Mouse (Mus musculus) liver, embryonic 16.5 days (tissue): ENCODE results near the gene C2cd5. TPM values are rescaled to one million over a fixed set of nuclear protein-coding genes. Genes with fewer than 3 reads are reported as not detected.

Source experiments
- ATAC-seq: fragments of 200-750 bp; cut with Nextera tagmentation; 2 replicates; pipeline ENCODE4 v1.8.0; 2017; ENCODE audit warnings: low read depth, mild to moderate bottlenecking, moderate number of reproducible peaks, moderate library complexity
- H3K27ac ChIP-seq: fragments of 300-500 bp; sonication (generic); 2 replicates; pipeline ENCODE4 v1.5.1; 2014; ENCODE audit warnings: mild to moderate bottlenecking, low read length
- H3K27me3 ChIP-seq: fragments of 300-500 bp; sonication (generic); 2 replicates; pipeline ENCODE4 v1.6.1; 2014; ENCODE audit warnings: low read depth, low read length, mixed read lengths; ENCODE audit not compliant: control insufficient read depth, insufficient read depth
- H3K36me3 ChIP-seq: fragments of 300-500 bp; sonication (generic); 2 replicates; pipeline ENCODE4 v1.6.1; 2014; ENCODE audit warnings: mild to moderate bottlenecking; ENCODE audit not compliant: control insufficient read depth, insufficient read depth
- H3K4me1 ChIP-seq: fragments of 300-500 bp; sonication (generic); 2 replicates; pipeline ENCODE4 v1.6.1; 2014; ENCODE audit warnings: low read depth, low read length, mixed read lengths; ENCODE audit not compliant: control insufficient read depth
- H3K4me2 ChIP-seq: fragments of 300-500 bp; sonication (generic); 2 replicates; pipeline ENCODE4 v1.6.1; 2014; ENCODE audit warnings: low read depth, low read length, mixed read lengths
- H3K4me3 ChIP-seq: fragments of 300-500 bp; sonication (generic); 2 replicates; pipeline ENCODE4 v1.5.1; 2014; ENCODE audit warnings: low read depth, mild to moderate bottlenecking, low read length
- H3K9ac ChIP-seq: fragments of 300-500 bp; sonication (generic); 2 replicates; pipeline ENCODE4 v1.6.1; 2014; ENCODE audit warnings: low read depth, low read length
- H3K9me3 ChIP-seq: fragments of 300-500 bp; sonication (generic); replicated peaks from 2 replicates; pipeline ENCODE4 v1.6.1; 2016; ENCODE audit warnings: low read length; ENCODE audit not compliant: control insufficient read depth
- WGBS: fragments of 180-500 bp; shearing (Covaris S2); extraction: QIAGEN DNeasy Blood & Tissue Kit; methylation state at CpG from one replicate; pipeline ENCODE4 v1.1.7; 2014; ENCODE audit not compliant: insufficient replicate concordance; 5-methylcytosine and 5-hydroxymethylcytosine counted together
- polyA plus RNA-seq: library from polyadenylated mRNA; unstranded; fragments of >200 nt; fragmentation: Nextera tagmentation; extraction: Ambion mirVana; gene quantifications from 2 replicates; pipeline ENCODE4 v1.2.1, GENCODE M21; 2015

C2cd5 gene
- polyA plus RNA-seq, 1 experiment from 2014 or later, result 18.5 TPM

- Histone ChIP-seq H3K27ac (no peak overlapping the region), H3K4me2 (no peak overlapping the region), H3K4me1 (no peaks in the 10 kb centered on the region), H3K9ac (no peak overlapping the region), H3K9me3 (no peaks in the 10 kb centered on the region), H3K27me3 (no peaks in the 10 kb centered on the region), H3K4me3 (no peak overlapping the region), H3K36me3 (peaks cover 22% of the 10 kb centered on the region)
- no peak for ATAC-seq
- WGBS, result 87% methylated on average over 5 of the region's 5 CpGs
Measured at GRCm38 (mm10) chr6:143030521-143030920, 69.4 kb downstream of the C2cd5 start.

DNA sequence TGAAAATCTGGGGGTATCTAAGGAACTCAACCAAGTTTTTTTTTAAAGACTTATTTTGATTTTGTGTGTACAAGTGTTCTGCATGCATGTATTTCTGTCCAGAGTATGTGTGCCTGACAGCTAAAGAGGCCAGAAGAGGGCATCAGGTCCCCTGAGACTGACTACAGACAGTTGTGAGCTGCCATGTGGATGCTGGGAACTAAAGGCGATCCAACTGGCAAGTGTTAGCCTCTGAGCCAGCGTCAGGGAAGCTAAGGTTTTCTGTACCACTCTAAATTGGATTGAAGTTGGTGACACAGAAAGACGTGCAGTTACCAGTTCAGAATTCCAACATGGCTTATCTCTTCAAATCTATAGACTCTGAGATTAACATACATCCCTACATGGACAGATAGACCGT is 72.0 kb downstream of the C2cd5 start:
- WGBS, result 82% methylated on average over 4 of the region's 4 CpGs
- Histone ChIP-seq H3K36me3 (peaks cover 15% of the 10 kb centered on the region), H3K27ac (no peak overlapping the region), H3K9me3 (no peaks in the 10 kb centered on the region), H3K9ac (no peak overlapping the region), H3K4me2 (no peak overlapping the region), H3K4me1 (no peaks in the 10 kb centered on the region), H3K4me3 (no peak overlapping the region), H3K27me3 (no peaks in the 10 kb centered on the region)
- no peak for ATAC-seq

DNA sequence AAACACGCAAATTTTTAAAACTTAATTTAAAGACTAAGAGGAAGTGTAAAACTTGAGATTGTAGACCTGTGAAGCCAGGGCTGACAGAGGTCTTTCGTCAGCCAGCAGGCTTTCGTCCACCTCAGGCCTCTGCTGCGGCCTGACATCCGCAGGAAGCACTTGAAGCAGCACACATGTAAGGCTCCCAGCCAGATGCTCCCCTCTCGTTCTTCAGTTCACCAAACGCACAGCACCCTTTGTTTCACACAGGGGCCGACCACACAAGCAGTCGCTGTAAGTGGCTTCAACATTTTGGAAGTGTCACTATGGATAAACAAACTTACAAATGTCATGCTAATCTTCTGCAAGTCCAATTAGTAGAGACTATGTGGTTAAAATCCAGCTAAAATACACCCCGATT is 72.5 kb downstream of the C2cd5 start:
- no peak overlapping the region for H3K27ac ChIP-seq
- no peaks in the 10 kb centered on the region for H3K4me1 ChIP-seq
- no peaks in the 10 kb centered on the region for H3K9me3 ChIP-seq
- no peaks in the 10 kb centered on the region for H3K27me3 ChIP-seq
- H3K4me2 ChIP-seq, result no peak overlapping the region
- H3K36me3 ChIP-seq, result peaks cover 15% of the 10 kb centered on the region
- H3K9ac ChIP-seq, result no peak overlapping the region
- 85% methylated on average over 10 of the region's 10 CpGs for WGBS
- no peak overlapping the region for H3K4me3 ChIP-seq
- ATAC-seq, result no peak

- ATAC-seq, result no peak
- Histone ChIP-seq H3K4me2 (no peak overlapping the region), H3K27ac (no peak overlapping the region), H3K36me3 (peaks cover 3% of the 10 kb centered on the region), H3K27me3 (no peaks in the 10 kb centered on the region), H3K9me3 (no peaks in the 10 kb centered on the region), H3K4me1 (no peaks in the 10 kb centered on the region), H3K9ac (no peak overlapping the region), H3K4me3 (no peak overlapping the region)
- 85% methylated on average over 6 of the region's 6 CpGs for WGBS
Measured at GRCm38 (mm10) chr6:143023691-143024090, 76.2 kb downstream of the C2cd5 start.

GRCm38 (mm10) chr6:143021756-143022155 is 78.2 kb downstream of the C2cd5 start:
- Histone ChIP-seq H3K9ac (no peak overlapping the region), H3K27me3 (no peaks in the 10 kb centered on the region), H3K4me1 (no peaks in the 10 kb centered on the region), H3K4me3 (no peak overlapping the region), H3K4me2 (no peak overlapping the region), H3K9me3 (no peaks in the 10 kb centered on the region), H3K36me3 (peaks cover 3% of the 10 kb centered on the region; the same call in 1 of the 2 replicates), H3K27ac (no peak overlapping the region)
- ATAC-seq, result no peak
- WGBS, result 68% methylated on average over 8 of the region's 8 CpGs

- no peaks in the 10 kb centered on the region for H3K4me1 ChIP-seq
- no peak overlapping the region for H3K9ac ChIP-seq
- WGBS, result 56% methylated on average over 5 of the region's 5 CpGs
- no peak overlapping the region for H3K4me3 ChIP-seq
- no peaks in the 10 kb centered on the region for H3K27me3 ChIP-seq
- H3K9me3 ChIP-seq, result no peaks in the 10 kb centered on the region
- peaks cover 5% of the 10 kb centered on the region; the same call in 1 of the 2 replicates for H3K36me3 ChIP-seq
- ATAC-seq, result peak; percentile 48; the same call in 1 of the 2 replicates
- H3K27ac ChIP-seq, result no peak overlapping the region
- H3K4me2 ChIP-seq, result no peak overlapping the region
Measured at GRCm38 (mm10) chr6:143020647-143021046, 79.3 kb downstream of the C2cd5 start.

DNA sequence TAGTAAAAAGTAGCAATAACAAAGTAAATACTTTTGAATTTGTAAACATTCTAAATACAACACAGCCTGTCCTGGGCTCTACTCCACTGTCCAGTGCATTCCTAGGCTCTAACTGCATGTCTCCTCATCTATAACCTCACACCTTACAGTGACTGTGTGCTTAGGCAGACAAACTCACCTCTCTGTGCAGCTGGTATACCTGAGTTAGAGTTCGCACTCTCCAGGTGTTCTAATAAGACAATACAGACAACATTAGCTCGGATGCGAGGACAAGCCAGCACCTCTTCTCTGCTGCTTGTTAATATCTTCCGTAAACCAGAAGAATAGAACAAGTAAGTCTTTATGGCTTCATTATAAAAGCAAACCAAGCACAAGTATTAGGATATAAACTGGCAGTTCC is 79.8 kb downstream of the C2cd5 start:
- WGBS, result 88% methylated on average over 4 of the region's 4 CpGs
- H3K9me3 ChIP-seq, result no peaks in the 10 kb centered on the region
- H3K27me3 ChIP-seq, result no peaks in the 10 kb centered on the region
- H3K4me1 ChIP-seq, result no peaks in the 10 kb centered on the region
- H3K36me3 ChIP-seq, result peaks cover 5% of the 10 kb centered on the region; the same call in 1 of the 2 replicates
- ATAC-seq, result no peak
- H3K4me3 ChIP-seq, result no peak overlapping the region
- H3K9ac ChIP-seq, result no peak overlapping the region
- no peak overlapping the region for H3K4me2 ChIP-seq
- H3K27ac ChIP-seq, result no peak overlapping the region

GRCm38 (mm10) chr6:143012513-143013215 is 87.3 kb downstream of the C2cd5 start:
- Histone ChIP-seq H3K27me3 (no peaks in the 10 kb centered on the region), H3K4me3 (no peak overlapping the region), H3K4me2 (no peak overlapping the region), H3K9me3 (no peaks in the 10 kb centered on the region; the same call in 1 of the 2 replicates), H3K9ac (no peak overlapping the region), H3K36me3 (peaks cover 15% of the 10 kb centered on the region), H3K4me1 (no peaks in the 10 kb centered on the region; the same call in 1 of the 2 replicates), H3K27ac (no peak overlapping the region)
- ATAC-seq, result peak; percentile 59; the same call in 1 of the 2 replicates
- WGBS, result 76% methylated on average over 15 of the region's 15 CpGs

- WGBS, result 73% methylated on average over 5 of the region's 5 CpGs
- H3K27ac ChIP-seq, result no peak overlapping the region
- H3K9ac ChIP-seq, result no peak overlapping the region
- ATAC-seq, result no peak
- H3K36me3 ChIP-seq, result peaks cover 10% of the 10 kb centered on the region; the same call in 1 of the 2 replicates
- no peaks in the 10 kb centered on the region; the same call in none of the 2 replicates for H3K9me3 ChIP-seq
- H3K4me3 ChIP-seq, result no peak overlapping the region
- H3K27me3 ChIP-seq, result no peaks in the 10 kb centered on the region
- H3K4me1 ChIP-seq, result no peaks in the 10 kb centered on the region; the same call in 1 of the 2 replicates
- H3K4me2 ChIP-seq, result no peak overlapping the region
Measured at GRCm38 (mm10) chr6:143008865-143009264, 91.1 kb downstream of the C2cd5 start.
